Mouse (Mus musculus) frontal cortex, postnatal 14 days (tissue): ENCODE measurements around the gene Slc22a4.
A peak's percentile ranks its signal among the peaks of the same experiment; 100 is the strongest.

ENCODE experiments used
- DNase-seq, 2 experiments: peaks; one replicate each; pipeline ENCODE4 v3.0.0; 2022; ENCODE audit warnings: low spot score in 2 of 2

Slc22a4 gene

DNA sequence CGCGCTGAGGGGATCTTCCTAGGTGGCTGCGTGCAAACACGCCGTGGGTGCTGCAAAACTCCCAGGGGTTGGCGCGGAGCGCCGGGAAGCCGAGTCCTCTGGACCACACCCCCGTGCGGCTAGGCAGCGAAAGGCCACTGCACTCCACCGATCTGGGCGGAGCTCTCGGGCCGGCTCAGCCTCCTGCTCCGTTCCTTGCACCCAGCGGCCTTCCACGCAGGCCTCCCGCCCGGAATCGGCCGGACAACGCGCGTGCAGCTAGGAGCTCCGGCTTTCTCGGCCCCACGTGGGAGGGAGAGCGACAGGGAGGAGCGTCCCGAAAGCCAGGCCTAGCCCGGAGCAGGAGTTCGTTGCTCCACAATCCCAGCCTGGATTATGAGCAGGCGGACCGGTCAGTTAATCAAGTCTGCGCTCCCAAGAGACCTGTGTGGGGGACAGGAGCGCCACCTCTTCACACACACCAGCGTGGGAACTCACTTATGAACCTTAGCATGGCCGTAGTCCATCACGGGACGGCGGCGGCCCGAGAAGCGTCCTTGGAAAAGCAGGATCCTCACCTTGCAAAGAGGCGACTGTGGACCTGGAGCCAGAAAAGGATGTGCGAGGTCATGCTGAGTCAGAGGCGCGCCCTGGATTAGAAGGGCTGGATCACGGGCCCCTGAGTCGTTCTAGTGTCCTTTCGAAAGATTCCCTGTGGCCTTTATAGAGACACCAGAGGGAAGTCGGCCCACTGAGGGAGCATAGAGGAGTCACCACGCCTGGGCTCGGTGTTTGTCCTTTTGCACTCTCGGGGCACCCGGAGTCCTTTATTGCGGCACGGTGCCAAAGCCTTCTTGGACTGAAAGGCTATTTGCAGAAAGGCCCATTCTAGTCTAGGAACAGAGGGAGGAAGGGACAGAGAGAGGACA is at the start of gene Slc22a4:
Gene Slc22a4, minus strand, starts transcription at position 47 of the 908 bp plus-strand sequence.
- DNase-seq: peak; percentile 24 to 55

DNA sequence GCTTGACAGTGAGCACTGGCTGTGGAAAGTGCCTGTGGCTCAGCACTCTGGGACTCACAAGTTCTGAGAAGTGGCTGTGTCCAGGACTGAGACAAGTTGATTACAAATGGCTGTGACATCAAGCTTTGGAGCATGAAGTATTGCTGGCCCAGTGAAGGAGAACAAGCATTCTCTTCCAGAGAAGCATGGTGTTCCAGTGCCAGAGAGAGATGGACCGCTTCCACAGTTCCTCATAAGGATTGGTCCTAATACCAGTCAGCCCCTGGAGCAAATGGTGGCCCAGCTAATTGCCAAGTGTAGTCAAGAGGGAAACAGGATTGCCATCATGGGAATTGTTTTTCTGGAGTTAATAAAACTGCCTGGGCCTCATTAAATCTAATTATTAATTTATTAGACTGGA is 48.2 kb upstream of the Slc22a4 start:
- DNase-seq: no peak

DNA sequence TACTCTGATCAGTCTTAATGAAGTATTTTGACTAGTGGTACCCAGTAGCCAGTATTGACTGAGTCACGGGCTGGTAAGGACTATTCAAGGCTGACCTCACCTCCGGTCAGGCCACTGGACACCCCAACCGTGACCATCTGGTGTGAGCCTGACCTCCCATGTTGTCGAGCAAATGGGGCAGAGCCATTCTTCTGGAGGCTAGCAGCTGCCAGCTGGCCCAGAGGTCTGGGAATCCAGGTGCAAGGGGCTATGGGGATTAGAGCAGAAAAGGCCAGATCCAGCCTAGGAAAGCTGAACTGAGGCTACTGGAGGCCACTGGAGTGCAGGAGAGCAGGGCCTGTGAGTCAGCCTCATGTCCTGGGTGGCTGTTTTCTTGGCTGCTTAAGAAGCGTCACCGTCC is 47.5 kb upstream of the Slc22a4 start:
- no peak for DNase-seq

DNA sequence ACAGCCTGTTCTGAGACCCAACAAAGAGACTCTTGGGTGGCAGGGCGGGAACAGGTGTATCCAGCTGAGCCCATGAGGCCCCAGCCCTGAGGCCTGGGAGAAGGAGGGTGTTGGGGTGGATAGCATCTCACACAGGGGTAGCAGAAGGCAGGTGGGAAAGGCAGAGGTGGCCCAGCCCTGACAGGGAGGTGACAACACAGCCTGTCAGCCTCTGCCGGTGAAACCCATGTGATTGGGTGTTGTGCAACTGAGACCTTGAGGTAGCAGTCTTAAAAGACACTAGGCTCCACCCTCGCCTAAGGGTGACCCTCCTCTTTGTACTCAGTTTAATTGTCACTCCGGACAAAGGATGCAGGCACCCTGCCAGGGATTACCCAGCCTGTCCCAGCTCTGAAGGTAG is 45.4 kb upstream of the Slc22a4 start:
- no peak for DNase-seq

DNA sequence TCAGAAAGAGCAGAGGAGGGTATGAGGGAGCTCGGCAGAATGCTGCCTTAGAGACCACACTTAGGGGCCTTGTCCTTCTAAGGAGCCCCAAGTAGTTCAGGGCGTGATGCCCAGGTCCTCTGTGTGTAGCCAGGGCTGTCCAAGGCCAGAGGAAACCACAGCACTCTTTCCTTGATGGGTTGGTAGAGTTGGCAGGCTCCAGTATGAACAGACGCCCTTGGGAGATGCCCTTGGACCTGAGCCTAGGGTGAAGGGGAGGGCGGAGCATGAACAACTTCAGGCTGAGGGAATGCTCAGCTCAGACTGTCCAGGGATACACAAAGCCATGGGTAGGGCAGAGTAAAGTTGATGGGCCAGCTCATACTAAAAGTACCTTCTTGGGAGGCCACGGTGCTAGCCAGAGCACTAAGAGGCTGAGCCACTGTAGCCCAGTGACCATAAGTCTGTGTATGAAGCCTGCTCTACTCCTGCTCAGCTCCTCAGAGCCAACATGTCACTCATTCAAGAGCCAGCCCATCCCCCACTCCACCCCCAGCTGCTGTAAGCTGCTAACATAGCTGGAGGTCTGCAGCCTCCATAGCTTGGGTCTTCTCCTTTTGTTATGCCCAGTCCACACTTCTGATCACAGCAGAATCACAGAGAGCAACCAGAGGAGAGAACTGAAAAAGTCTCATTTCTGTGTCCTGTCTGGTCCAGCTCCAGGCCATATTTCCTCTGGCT is 44.0 kb upstream of the Slc22a4 start:
- DNase-seq: no peak

DNA sequence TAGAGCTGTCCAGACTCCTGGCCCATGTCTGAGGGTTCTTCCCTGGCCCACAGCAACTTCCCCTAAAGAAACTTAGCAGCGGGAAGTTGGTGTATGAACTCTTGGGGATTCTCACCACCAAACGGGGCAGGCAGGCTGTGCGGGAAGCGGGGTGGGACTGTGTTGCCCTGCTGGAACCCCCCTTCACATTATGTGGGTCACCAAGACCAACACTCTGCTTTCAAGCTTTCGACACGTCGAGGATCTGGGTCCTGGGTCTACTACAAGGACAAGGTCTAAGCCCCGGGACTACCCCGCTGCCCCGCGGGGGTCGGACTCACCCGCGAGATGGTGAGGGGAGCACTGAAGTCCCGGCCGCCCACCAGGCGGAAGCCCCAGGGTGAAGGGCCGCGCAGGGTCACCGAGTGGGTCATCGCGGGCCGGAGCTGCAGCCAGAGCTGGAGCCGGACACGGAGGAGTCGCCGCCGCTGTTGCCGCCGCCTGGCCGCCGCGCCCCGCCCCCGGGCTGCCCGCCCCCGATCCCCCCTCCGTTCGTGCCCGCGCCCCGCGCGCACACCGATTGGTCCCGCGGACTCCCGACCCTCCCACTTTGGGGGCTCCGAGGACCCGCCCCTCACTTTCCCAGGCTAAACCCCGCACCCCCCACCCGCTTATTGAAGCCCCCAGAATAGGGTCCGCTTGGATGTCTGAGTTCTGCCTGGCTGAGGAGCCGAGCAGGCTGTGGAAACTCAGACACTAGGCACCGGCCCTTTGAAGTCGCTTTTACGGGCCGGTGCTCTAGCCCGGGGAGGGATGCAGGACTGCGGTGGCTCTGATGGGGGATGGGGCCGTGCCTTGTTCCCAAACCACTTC is 40.9 kb upstream of the Slc22a4 start, which contains the start of gene Pdlim4:
Gene Pdlim4, minus strand, starts transcription at position 495 of the 852 bp plus-strand sequence.
- no peak for DNase-seq

DNA sequence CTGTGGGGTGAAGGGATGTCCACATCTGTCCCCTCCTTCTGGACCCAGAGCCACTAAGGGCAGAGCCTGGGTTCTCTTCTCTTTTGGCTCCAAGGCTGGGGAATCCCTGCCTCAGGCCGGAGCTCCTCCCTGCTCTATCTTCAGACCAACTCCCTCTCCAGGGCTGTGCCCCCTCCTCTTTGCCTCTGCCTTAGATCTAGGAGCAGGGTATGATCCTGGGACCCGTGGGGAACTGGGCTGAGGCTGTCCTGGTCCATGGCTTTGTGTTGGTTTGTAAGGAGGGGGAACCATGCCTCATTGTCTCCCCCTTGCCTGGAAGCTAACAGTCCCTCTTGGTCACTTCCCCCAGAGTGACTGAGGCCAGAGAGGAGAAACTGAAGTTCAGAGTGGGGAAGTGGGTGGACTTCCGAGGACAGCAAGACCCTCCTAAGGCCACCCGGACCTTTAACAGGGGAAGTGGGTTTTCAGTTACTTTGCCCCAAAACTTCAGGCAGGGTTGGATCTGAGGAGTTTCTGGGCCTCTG is 40.2 kb upstream of the Slc22a4 start:
- DNase-seq: no peak

DNA sequence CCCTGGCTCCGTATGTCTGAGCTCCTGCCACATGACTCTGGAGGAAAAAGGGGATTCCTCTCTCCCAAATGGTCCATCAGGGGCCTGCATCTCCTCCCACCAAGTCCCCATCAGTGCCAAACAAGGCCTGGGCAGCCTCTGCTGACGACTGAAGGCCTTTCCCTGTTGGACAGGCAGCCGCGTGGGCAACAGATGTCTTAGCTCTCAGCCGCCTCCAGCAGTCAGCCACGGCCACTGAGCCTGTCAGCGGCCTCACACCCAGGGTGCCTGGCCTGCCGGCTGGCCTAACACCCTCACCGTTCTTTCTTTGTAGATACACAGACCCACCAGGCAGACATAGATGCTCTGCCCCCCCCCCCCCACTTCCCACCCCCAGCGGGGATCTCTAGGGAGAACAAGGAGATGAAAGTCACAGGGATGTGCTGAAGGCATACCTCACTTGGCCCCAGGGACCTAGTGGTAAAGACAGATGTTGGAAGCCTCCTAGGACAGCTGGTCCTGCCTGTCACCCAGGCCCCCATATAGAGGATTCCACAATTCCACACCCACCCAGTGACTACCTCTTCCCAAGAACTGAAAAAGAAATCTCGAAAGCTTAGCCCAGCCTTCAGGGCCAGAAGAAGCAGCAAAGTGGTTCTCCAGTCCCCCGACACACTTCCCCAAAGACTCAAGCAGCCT is 39.6 kb upstream of the Slc22a4 start:
- no peak for DNase-seq

DNA sequence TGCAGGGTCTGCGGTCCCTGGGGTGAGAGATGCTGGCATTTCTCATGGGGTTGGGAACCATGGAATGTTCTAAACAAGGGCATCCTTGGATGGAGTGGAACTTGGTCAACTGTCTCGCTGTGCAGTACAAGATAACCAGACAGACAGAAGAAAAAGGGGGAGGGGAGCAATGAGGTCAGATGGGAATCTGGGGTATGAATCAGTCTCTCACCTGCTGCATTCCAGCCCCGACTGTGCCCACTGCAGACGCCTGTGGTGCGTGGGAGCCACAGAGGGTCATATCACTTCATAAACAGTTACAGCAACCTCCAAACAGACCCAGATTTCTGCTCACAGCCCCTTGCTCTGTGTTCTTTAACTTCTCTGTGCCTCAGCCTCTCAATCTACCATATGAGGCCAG is 38.5 kb upstream of the Slc22a4 start:
- DNase-seq: no peak

DNA sequence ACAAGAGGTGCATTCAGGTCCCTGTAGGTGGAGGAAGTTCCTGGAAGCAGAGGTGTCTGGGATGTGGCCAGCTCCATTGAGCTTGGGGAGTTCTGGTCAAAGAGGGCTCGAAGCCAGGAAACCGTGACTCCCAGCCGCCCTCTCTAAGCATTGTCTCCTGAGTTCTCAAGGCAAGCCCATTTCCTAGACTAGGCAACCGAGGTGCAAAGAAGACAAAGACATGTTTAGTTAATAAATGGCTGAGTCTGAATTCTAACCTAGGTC is 38.0 kb upstream of the Slc22a4 start:
- DNase-seq: no peak

DNA sequence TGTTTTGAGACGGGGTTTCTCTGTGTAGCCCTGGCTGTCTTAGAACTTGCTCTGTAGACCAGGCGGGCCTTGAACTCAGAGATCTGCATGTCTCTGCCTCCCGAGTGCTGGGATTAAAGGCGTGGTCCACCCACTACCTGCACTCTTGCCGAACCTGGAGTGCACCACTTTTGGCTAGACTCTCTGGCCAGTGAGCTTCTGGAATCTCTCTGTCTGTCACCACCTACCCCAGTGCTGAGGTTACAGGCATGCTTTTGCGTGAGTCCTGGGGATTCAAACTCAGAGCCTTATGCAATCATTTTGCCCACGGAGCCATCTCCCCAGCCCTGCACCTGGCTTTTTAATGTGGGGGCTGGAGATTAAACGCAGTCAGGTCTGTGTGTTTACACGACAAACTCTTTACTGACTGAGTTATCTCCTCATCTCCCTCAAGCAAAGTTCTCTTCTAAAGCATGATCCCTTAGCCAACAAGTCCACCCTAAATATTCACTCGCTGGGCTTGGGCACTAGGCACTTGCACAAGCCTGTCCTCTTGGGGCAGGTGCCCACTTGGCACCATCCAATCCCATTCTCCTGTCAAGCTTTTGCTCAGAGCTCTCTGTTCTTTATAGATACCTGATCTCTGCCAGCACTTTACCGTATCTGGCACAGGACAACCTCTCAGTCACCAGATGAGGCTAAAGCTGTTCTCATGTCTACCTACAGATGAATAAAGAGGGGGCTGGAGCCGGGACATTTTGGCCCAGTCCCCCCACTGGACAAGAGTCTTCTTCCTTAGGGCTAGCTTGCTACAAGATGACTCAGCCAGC is 37.4 kb upstream of the Slc22a4 start:
- DNase-seq: no peak

DNA sequence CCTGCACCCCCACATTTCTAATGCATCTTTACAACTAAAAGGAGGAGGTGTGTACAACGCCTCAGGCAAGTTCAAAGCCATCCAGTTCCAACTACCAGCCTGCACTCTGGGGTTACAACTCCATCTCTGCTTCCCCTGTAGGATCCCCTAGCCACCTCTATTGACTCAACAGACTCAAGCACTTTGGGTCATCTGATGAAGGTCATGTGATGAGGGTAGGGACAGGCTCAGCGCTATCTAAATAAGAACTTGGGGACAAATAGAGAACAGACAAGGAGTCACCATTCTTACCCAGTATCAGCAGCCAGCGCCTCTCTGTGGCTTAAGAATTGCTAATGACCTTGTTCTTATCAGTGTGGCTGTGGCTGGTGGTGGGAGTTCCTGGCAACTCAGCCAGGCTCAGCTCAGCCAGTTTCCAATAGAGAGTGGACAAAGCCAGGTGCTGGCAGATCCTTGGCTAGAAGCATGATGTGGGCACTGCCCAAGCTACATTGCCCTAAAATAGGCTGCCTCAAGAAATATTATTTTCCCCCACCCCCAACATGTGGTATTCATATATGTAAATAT is 36.6 kb upstream of the Slc22a4 start:
- DNase-seq: no peak

DNA sequence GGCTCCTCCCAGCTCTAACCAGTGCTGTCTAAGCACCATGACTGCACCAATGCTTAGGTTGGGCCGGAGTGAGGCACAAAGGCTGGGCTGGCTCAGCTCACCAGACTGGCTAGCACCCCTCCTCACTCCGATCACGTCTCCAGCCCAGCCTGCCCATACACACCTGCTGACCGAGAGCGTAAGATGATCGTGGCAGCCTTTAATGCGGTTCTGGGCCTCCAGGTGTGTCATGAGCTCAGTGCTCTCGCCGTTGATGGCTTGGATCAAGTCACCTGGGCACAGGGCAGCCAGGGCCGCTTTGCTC is 35.5 kb upstream of the Slc22a4 start:
- DNase-seq: no peak

DNA sequence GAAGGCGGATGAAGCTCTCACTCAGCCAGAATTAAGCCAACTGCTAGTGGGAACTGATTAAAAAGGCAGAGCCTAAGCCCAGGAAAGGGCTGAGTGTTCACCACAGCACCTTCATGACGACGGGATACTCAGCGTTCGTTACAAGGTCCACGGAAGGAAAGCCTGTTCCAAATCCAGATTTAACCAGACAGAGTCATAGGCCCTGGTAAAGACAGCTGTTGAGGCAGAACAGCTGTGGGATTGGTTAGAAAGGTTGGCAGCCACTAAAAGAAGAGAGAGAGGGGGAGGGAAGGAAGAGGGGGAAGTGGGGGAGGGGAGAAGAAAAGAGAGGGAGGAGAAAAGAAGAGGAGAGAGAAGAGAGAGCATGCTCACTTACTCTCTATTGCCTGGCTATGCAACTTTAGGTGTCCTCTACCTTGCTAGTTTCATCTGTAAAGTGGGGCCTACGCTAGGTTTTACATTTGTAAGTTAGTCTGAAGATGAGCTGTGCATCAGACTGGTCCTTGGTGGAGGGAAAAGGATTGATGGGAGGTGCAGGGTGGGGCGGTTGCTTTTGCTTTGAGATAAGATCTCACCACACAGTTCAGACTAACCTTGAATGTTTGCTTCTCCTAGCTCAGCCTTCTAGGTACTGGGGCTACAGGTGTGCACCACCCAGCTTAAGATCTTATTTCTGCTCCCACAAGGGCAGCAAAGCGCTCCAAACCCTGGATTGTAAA is 35.0 kb upstream of the Slc22a4 start:
- DNase-seq: no peak

DNA sequence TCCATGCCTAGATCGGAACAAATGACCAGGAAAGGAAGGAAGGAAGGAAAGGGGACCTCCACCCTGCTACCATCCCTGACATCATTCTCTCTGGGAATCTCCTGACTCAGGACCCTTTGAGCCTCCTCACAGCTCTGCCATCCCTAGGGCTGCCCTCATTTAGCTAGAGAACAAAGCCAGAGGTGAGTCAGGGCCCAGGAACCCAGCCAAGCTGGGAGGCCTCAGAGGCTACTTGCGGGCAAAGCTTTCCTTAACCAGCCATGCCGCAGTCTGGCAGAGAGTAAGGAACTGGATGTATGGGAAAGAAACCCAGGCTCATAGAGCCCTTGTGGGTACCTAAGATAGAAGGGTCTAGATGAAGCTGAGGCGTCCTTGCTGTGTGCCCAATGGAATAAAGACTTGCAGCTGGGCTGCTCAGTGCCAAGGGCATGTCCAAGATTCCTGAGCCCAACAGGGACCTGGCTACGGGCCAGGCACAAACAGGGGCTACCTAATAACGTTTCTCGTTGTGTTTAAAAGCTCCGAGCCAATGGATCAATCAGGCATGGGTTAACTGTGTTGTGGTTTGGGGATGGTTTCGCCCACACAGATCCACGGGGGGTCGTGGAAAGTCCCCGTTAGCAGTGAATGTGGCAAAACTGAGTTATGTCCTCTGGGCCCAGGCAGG is 34.3 kb upstream of the Slc22a4 start:
- no peak for DNase-seq

DNA sequence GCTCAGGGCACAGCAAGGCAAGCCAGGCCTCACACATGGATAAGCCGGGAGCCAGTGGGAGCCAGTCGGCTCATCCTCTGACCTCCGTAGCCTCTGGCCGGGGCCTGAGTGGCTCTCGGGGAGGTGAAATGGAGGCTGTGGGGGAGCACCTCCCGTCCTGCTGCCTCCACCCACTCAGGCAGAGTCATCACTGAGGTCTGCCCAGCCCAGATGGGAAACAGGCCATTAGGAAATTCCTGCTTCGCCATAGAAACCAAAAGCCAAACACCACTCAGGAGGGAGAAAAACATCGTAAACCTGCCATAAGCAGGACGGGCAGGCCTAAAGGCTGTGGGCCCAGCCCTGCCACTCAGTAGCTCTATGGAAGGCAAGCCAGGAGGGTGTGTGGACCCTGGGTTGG is 32.4 kb upstream of the Slc22a4 start:
- DNase-seq: no peak

DNA sequence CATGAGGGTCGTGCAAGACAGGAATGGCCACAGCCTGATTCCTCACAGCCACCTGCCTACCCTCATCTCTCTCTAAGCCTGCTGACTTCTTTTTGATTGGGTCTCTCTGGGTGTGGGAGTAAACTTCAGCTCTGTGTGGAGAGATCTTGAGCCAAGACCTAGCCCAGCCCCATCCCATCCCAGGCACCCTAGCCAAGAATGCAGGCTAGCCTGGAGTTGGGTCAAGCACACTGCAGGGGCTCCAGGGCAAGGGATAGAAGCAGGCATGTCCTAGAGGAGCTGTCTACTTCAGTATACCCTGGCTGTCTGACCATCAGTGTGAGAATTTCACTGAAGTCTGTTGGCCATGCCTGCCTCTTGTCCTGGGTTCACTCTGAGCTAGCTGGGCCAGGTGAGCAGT is 31.6 kb upstream of the Slc22a4 start:
- DNase-seq: no peak

DNA sequence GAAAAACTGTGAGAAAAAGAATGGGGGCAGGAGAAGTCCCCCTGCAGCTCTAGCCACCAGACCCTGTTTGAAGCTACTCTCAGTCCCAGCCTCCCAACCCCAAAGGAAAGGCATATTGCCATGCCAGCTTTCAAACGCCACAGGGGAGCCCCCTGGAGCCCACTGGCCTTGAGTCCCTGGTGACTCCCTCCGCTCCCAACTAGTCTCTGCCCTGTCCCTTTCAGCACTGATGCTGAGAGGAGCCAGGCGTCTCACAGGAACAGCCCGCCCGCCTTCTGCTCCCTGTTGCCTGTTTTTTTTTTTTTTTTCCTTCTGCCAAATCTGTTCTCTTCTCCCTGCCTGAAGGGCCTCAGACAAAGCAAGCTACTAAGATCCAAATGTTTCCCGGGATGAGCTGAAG is 30.8 kb upstream of the Slc22a4 start:
- DNase-seq: no peak

DNA sequence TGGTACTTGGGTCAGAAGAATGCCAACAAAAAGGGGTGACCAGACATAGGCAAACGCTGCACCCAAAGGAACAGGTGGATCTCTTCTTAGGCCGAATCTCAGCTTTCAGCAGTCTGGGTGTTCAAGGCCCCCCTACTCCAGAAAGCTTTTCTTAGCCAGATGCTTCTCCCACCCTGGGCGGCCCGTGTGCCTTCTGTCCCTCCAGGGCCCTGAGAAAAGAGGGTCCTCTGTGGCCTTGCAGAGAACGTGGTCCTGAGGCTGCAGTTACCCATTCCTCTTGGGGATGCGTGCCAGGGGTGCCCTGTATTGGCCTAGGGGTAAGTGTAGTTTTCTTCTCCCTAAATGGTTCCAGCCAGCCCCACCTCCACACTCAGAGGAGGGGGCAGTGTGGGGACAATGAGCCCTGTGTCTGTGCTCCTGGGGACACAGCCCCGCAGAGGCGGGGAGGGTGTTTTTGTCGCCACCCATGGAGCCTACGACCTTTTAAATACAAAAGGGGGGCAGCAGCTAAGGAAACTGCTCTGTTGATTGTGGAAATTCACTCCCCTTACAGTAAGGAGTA is 30.2 kb upstream of the Slc22a4 start:
- no peak for DNase-seq
